Comparison of ENCODE assay signal across 14 mouse cellular contexts in the genomic region with DNA sequence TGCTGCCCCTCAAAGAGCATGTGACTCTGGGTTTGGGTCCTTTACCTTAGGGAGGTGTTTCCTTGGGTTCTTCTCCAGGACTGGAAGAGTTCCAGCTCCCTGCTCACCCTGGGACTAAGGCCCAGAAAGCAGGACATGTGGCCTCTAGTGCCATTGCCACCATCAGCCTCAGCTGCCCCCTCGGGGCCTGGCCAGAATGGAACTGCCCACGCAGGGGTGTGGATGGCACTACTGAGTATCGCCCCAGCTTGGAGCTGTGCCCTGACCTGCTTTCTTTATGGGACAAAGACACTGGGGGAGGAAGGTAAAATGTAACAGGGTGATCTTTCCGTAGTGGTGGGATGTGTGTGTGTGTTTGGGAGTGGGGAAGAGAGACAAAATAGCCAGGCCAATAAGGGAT. TPM values are rescaled to one million over a fixed set of nuclear protein-coding genes. Genes with fewer than 3 reads are reported as not detected.
DNase-seq lines count a peak whose midpoint lies in the region; ATAC-seq and TF ChIP-seq lines count a peak whose summit lies in the region.
"Had no signal": no experiment of that assay in that cellular context is flagged by ENCODE, and none has a peak within 500 bp of the region (broad histone marks: within the 10 kb centered on the region; RNA-seq: fewer than 3 reads in every experiment).

No protein-coding gene starts in this region.

- TF ChIP-seq EP300 in lung, postnatal 0 days (IDR thresholded peaks at IDR 0.05) = no peak

- H3K4me2 ChIP-seq in heart, embryonic 12.5 days = peak overlapping the region; percentile 54
- no peak overlapping the region for H3K4me2 ChIP-seq in lung, postnatal 0 days (replicated peaks; ENCODE audit: low read depth, low read length)
- 0 out of 2 replicates have a peak overlapping the region, but pooled peaks have one; percentile 45 for H3K4me2 ChIP-seq in embryonic facial prominence, embryonic 13.5 days
- H3K4me2 ChIP-seq in stomach, embryonic 14.5 days (replicated peaks; ENCODE audit: low read depth, low read length) = no peak overlapping the region
- no peak overlapping the region for H3K4me2 ChIP-seq in midbrain, embryonic 13.5 days (replicated peaks)

- H3K4me3 ChIP-seq in heart, embryonic 12.5 days = no peak overlapping the region
- H3K4me3 ChIP-seq in lung, postnatal 0 days (ENCODE audit: low read depth, low read length) = no peak overlapping the region
- H3K4me3 ChIP-seq in embryonic facial prominence, embryonic 13.5 days = no peak overlapping the region
- no peak overlapping the region for H3K4me3 ChIP-seq in stomach, embryonic 14.5 days (ENCODE audit: low read depth, low read length)
- H3K4me3 ChIP-seq in midbrain, embryonic 13.5 days (replicated peaks) = no peak overlapping the region

- intact Hi-C loops in left cerebral cortex, postnatal 4 days (cut with DNase I) = no loop called here

- H3K27me3 ChIP-seq in heart, embryonic 12.5 days (replicated peaks) = no peaks in the 10 kb centered on the region
- H3K27me3 ChIP-seq in lung, postnatal 0 days (replicated peaks; ENCODE audit: insufficient read depth, low read length) = no peaks in the 10 kb centered on the region
- no peaks in the 10 kb centered on the region for H3K27me3 ChIP-seq in embryonic facial prominence, embryonic 13.5 days
- H3K27me3 ChIP-seq in stomach, embryonic 14.5 days (ENCODE audit: control insufficient read depth, insufficient read depth, low read length) = no peaks in the 10 kb centered on the region
- no peaks in the 10 kb centered on the region for H3K27me3 ChIP-seq in midbrain, embryonic 13.5 days

- WGBS in heart, embryonic 12.5 days = 75% methylated on average over 4 of the region's 4 CpGs
- 69% methylated on average over 4 of the region's 4 CpGs for WGBS in lung, postnatal 0 days
- WGBS in embryonic facial prominence, embryonic 13.5 days = 78% methylated on average over 4 of the region's 4 CpGs
- 87% methylated on average over 4 of the region's 4 CpGs for WGBS in stomach, embryonic 14.5 days
- WGBS in midbrain, embryonic 13.5 days = 83% methylated on average over 4 of the region's 4 CpGs

- H3K4me1 ChIP-seq in heart, embryonic 12.5 days (replicated peaks) = peaks cover 45% of the 10 kb centered on the region
- no peaks in the 10 kb centered on the region for H3K4me1 ChIP-seq in lung, postnatal 0 days (ENCODE audit: insufficient read depth, low read depth, low read length)
- peaks cover 24% of the 10 kb centered on the region for H3K4me1 ChIP-seq in embryonic facial prominence, embryonic 13.5 days
- H3K4me1 ChIP-seq in stomach, embryonic 14.5 days (ENCODE audit: control insufficient read depth, insufficient read depth, low read length) = peaks cover 22% of the 10 kb centered on the region; the same call in 1 of the 2 replicates
- peaks cover 6% of the 10 kb centered on the region; the same call in 1 of the 2 replicates for H3K4me1 ChIP-seq in midbrain, embryonic 13.5 days (replicated peaks)

- H3K9ac ChIP-seq in heart, embryonic 12.5 days = peak overlapping the region; percentile 57
- no peak overlapping the region for H3K9ac ChIP-seq in lung, postnatal 0 days (replicated peaks; ENCODE audit: low read depth)
- peak overlapping the region; percentile 49; the same call in 1 of the 2 replicates for H3K9ac ChIP-seq in embryonic facial prominence, embryonic 13.5 days
- H3K9ac ChIP-seq in stomach, embryonic 14.5 days (replicated peaks; ENCODE audit: low read depth, low read length) = no peak overlapping the region
- no peak overlapping the region for H3K9ac ChIP-seq in midbrain, embryonic 13.5 days (replicated peaks)

- peaks cover 29% of the 10 kb centered on the region for H3K9me3 ChIP-seq in heart, embryonic 12.5 days (replicated peaks)
- H3K9me3 ChIP-seq in lung, postnatal 0 days (ENCODE audit: low read length) = no peaks in the 10 kb centered on the region
- H3K9me3 ChIP-seq in embryonic facial prominence, embryonic 13.5 days = no peaks in the 10 kb centered on the region
- H3K9me3 ChIP-seq in stomach, embryonic 14.5 days (ENCODE audit: control insufficient read depth, low read depth, low read length) = peaks cover 7% of the 10 kb centered on the region; the same call in 1 of the 2 replicates
- peaks cover 12% of the 10 kb centered on the region for H3K9me3 ChIP-seq in midbrain, embryonic 13.5 days

- no peak for TF ChIP-seq CTCF in lung, postnatal 0 days (IDR thresholded peaks at IDR 0.05)

- peaks cover 10% of the 10 kb centered on the region for H3K36me3 ChIP-seq in heart, embryonic 12.5 days
- no peaks in the 10 kb centered on the region for H3K36me3 ChIP-seq in lung, postnatal 0 days (ENCODE audit: insufficient read depth, low read length)
- H3K36me3 ChIP-seq in embryonic facial prominence, embryonic 13.5 days = no peaks in the 10 kb centered on the region
- H3K36me3 ChIP-seq in stomach, embryonic 14.5 days (ENCODE audit: control insufficient read depth, insufficient read depth, low read length) = no peaks in the 10 kb centered on the region
- H3K36me3 ChIP-seq in midbrain, embryonic 13.5 days = no peaks in the 10 kb centered on the region; the same call in 1 of the 2 replicates

- ATAC-seq in heart, embryonic 12.5 days (ENCODE audit: insufficient number of reproducible peaks, low FRiP score) = no peak
- ATAC-seq in lung, postnatal 0 days = no peak
- ATAC-seq in embryonic facial prominence, embryonic 13.5 days (ENCODE audit: insufficient number of reproducible peaks, insufficient read depth, low FRiP score, low TSS enrichment, low read depth) = no peak
- no peak for ATAC-seq in stomach, embryonic 14.5 days (ENCODE audit: insufficient number of reproducible peaks, insufficient read depth, low FRiP score, low read depth)
- no peak for ATAC-seq in midbrain, embryonic 13.5 days
- ATAC-seq: forebrain, embryonic 16.5 days; Patski had no signal

- peak overlapping the region; percentile 91 for H3K27ac ChIP-seq in heart, embryonic 12.5 days (ENCODE audit: poor library complexity, severe bottlenecking)
- H3K27ac ChIP-seq in lung, postnatal 0 days (ENCODE audit: low read length) = peak overlapping the region; percentile 77
- H3K27ac ChIP-seq in embryonic facial prominence, embryonic 13.5 days = peak overlapping the region; percentile 89
- H3K27ac ChIP-seq in stomach, embryonic 14.5 days (ENCODE audit: low read length) = peak overlapping the region; percentile 83
- no peak overlapping the region for H3K27ac ChIP-seq in midbrain, embryonic 13.5 days

- DNase-seq in heart, adult 9 months (ENCODE audit: low spot score in 2 of 2) = no peak
- no peak for DNase-seq in lung, postnatal 0 days (ENCODE audit: low spot score)
- DNase-seq in lung, postnatal 36 days = no peak
- no peak for DNase-seq in left cerebral cortex, postnatal 4 days
- DNase-seq: adrenal gland, postnatal 10 days; right cerebral cortex, adult 18-20 months had no signal

RNA-seq across cellular contexts. Expression of a gene that starts 59.4 kb away (rescaled TPM):
- polyA plus RNA-seq in heart, embryonic 12.5 days (2016; fragmentation: Nextera tagmentation; extraction: Ambion mirVana) = 20.6 and 24.2 TPM in 2 replicates
- polyA plus RNA-seq in lung, postnatal 0 days (2015; fragmentation: Nextera tagmentation; extraction: Ambion mirVana) = 54.8 and 61.8 TPM in 2 replicates
- polyA plus RNA-seq in embryonic facial prominence, embryonic 13.5 days (2015; fragmentation: Nextera tagmentation; extraction: Ambion mirVana) = 6.4 and 11.4 TPM in 2 replicates
- 2.3 and 2.6 TPM in 2 replicates for polyA plus RNA-seq in stomach, embryonic 14.5 days (2014; fragmentation: Nextera tagmentation; extraction: Ambion mirVana)
- polyA plus RNA-seq in midbrain, embryonic 13.5 days (2015; fragmentation: Nextera tagmentation; extraction: Ambion mirVana) = 1.1 and 1.2 TPM in 2 replicates
- total RNA-seq in left cerebral cortex, postnatal 4 days (2021) = 1 to 10 TPM; 2.1 to 2.4 TPM
- total RNA-seq: common myeloid progenitor, adult 5-6 weeks; megakaryocyte progenitor cell, adult 5-6 weeks had no signal
- polyA plus RNA-seq: Patski had no signal

Comparison
In these comparisons a context has a peak if more than half of its experiments do, and no peak if none do; other contexts are left out.
1. H3K4me2 ChIP-seq: peak in heart, embryonic 12.5 days (single experiment) and embryonic facial prominence, embryonic 13.5 days (single experiment); none in lung, postnatal 0 days (single experiment), stomach, embryonic 14.5 days (single experiment) and midbrain, embryonic 13.5 days (single experiment).
2. H3K9ac ChIP-seq: peak in heart, embryonic 12.5 days (single experiment) and embryonic facial prominence, embryonic 13.5 days (single experiment); none in lung, postnatal 0 days (single experiment), stomach, embryonic 14.5 days (single experiment) and midbrain, embryonic 13.5 days (single experiment).